Mouse (Mus musculus): ENCODE results near the gene Phpt1.
"Not testable (repeated sequence)": the region's sequence is repeated elsewhere in the genome, so short reads cannot be mapped to it uniquely, and the experiment has no call there.

DNA sequence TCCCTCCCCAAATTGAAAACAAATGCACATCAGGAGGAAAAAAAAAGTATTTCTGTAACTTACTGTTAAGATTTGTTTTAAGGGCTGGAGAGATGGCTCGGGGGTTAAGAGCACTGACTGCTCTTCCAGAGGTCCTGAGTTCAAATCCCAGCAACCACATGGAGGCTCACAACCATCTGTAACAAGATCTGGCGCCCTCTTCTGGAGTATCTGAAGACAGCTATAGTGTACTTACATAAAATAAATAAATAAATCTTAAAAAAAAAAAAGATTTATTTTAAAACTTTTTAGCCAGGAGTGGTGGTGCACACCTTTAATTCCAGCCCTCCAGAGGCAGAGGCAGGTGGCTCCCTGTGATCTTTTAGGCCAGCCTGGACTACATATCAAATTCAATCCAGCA lies 19.5 kb downstream of the Phpt1 start:
- not testable (repeated sequence) for TF ChIP-seq CTCF (IDR thresholded peaks at IDR 0.05; ENCODE audit: control insufficient read depth, insufficient read depth, low read length); POLR2A (IDR thresholded peaks at IDR 0.05; ENCODE audit: borderline replicate concordance, control insufficient read depth, low read depth, low read length)

Measured in bone marrow, adult 2 months (tissue).